Mouse (Mus musculus) Patski (cell line): Measurements from ENCODE around the gene Banf1. TPM values are rescaled to one million over a fixed set of nuclear protein-coding genes. Genes with fewer than 3 reads are reported as not detected.
"Not testable (repeated sequence)": the region's sequence is repeated elsewhere in the genome, so short reads cannot be mapped to it uniquely, and the experiment has no call there.

ENCODE experiments used
- ATAC-seq: fragments of 100-300 bp; one replicate; pipeline ENCODE4 v1.8.0; 2021
- CTCF ChIA-PET: fragments of 350-600 bp; sonication (Branson Sonifier 250); formaldehyde crosslinking; loops from one replicate; lab custom pipeline; 2022; ENCODE audit warnings: inconsistent platforms; lab: Charles Lee
- POLR2A ChIA-PET: fragments of 350-600 bp; sonication (Branson Sonifier 250); formaldehyde crosslinking; loops from one replicate; lab custom pipeline; 2022; ENCODE audit warnings: antibody characterized with exemption, inconsistent platforms; lab: Charles Lee
- DNase-seq: peaks from one replicate; pipeline ENCODE4 v3.0.0-alpha.2; 2011; ENCODE audit warnings: low read depth, low spot score
- H3K27me3 ChIP-seq: fragments of 371-371 bp; one replicate; pipeline ENCODE4 v1.5.1; 2021
- CTCF ChIP-seq: fragments of 100-300 bp; IDR thresholded peaks from one replicate; pipeline ENCODE4 v1.5.1; 2021
- in situ Hi-C: fragments of 300-500 bp; cut with MboI; formaldehyde crosslinking; loops from 3 replicates; pipeline ENCODE4 v1.11.1; 2018; ENCODE audit warnings: low pct_unique_long_range_greater_than_20kb, mixed read lengths
- polyA plus RNA-seq: library from polyadenylated mRNA; unstranded; gene quantifications from one replicate; pipeline ENCODE4 v1.2.3, GENCODE M21; 2021

Banf1 gene
- 211 TPM for polyA plus RNA-seq

GRCm38 (mm10) chr19:5367053-5367359 lies at the start of gene Banf1:
Gene Banf1 (minus strand): TSS chr19:5367168.
- DNase-seq (no peak), ATAC-seq (no peak)
- ChIA-PET CTCF (interaction anchor here (1.0 to 1.5 kb wide), 2 partner anchors 29 to 63 kb away, joined by 4 read pairs; no protein-coding TSS in a partner anchor), POLR2A (interaction anchor here (0.8 to 2.5 kb wide), 8 partner anchors 16 to 66 kb away, joined by 3 to 10 read pairs (median 4); partner anchors contain the start of genes AI837181 and Drap1)
- in situ Hi-C loops: no loop called here
- no peak for TF ChIP-seq CTCF
- no peaks in the 10 kb centered on the region for H3K27me3 ChIP-seq

- ChIA-PET CTCF (no interaction called here), POLR2A (no interaction called here)
- no peak for DNase-seq
- in situ Hi-C loops: no loop called here
- no peaks in the 10 kb centered on the region for H3K27me3 ChIP-seq
- ATAC-seq: no peak
- no peak for TF ChIP-seq CTCF
Measured at GRCm38 (mm10) chr19:5414534-5414957, 47.6 kb upstream of the Banf1 start.

- TF ChIP-seq CTCF: no peak
- POLR2A ChIA-PET: no interaction called here
Measured at GRCm38 (mm10) chr19:5413840-5414239, 46.9 kb upstream of the Banf1 start.

GRCm38 (mm10) chr19:5411961-5412360 lies 45.0 kb upstream of the Banf1 start:
- ATAC-seq (no peak), DNase-seq (no peak)
- ChIA-PET CTCF (no interaction called here), POLR2A (interaction anchor here (1.2 kb wide), 1 partner anchor 13 kb away, joined by 4 read pairs; the partner anchor contains the start of genes AI837181 and Drap1)
- TF ChIP-seq CTCF: no peak
- in situ Hi-C loops: no loop called here
- H3K27me3 ChIP-seq: no peaks in the 10 kb centered on the region

More at GRCm38 (mm10) chr19:5413840-5414239, 46.9 kb upstream of the Banf1 start:
- CTCF ChIA-PET: no interaction called here
- no peaks in the 10 kb centered on the region for H3K27me3 ChIP-seq
- ATAC-seq (no peak), DNase-seq (no peak)
- in situ Hi-C loops: no loop called here

GRCm38 (mm10) chr19:5410641-5411040 lies 43.7 kb upstream of the Banf1 start:
- no peak for ATAC-seq
- in situ Hi-C loops: no loop called here
- CTCF ChIA-PET: interaction anchor here (0.9 to 1.4 kb wide), 2 partner anchors 9 to 10 kb away, joined by 3 to 4 read pairs; partner anchors contain the start of gene Tsga10ip
- no peaks in the 10 kb centered on the region for H3K27me3 ChIP-seq
- POLR2A ChIA-PET: no interaction called here
- DNase-seq: no peak
- no peak for TF ChIP-seq CTCF

GRCm38 (mm10) chr19:5409068-5409467 lies 42.1 kb upstream of the Banf1 start:
- in situ Hi-C loops: no loop called here
- no peak for TF ChIP-seq CTCF
- no peaks in the 10 kb centered on the region for H3K27me3 ChIP-seq
- ChIA-PET CTCF (interaction anchor here (0.8 to 1.0 kb wide), 2 partner anchors 10 to 20 kb away, joined by 3 to 4 read pairs; no protein-coding TSS in a partner anchor), POLR2A (interaction anchor here (0.8 to 1.1 kb wide), 3 partner anchors 13 to 17 kb away, joined by 3 to 4 read pairs (median 3); no protein-coding TSS in a partner anchor)
- DNase-seq: no peak
- no peak for ATAC-seq

- DNase-seq: no peak
- CTCF ChIA-PET: interaction anchor here (0.8 to 1.8 kb wide), 3 partner anchors 11 to 21 kb away, joined by 3 to 6 read pairs (median 4); no protein-coding TSS in a partner anchor
- no peak for ATAC-seq
- no peaks in the 10 kb centered on the region for H3K27me3 ChIP-seq
- POLR2A ChIA-PET: interaction anchor here (1.1 kb wide), 2 partner anchors 16 to 17 kb away, joined by 3 to 4 read pairs; no protein-coding TSS in a partner anchor
- in situ Hi-C loops: no loop called here
- no peak for TF ChIP-seq CTCF
Measured at GRCm38 (mm10) chr19:5408057-5409001, 41.4 kb upstream of the Banf1 start.

GRCm38 (mm10) chr19:5407133-5407532 lies 40.2 kb upstream of the Banf1 start:
- DNase-seq (no peak), ATAC-seq (no peak)
- H3K27me3 ChIP-seq: no peaks in the 10 kb centered on the region
- ChIA-PET POLR2A (no interaction called here), CTCF (interaction anchor here (0.8 to 1.8 kb wide), 4 partner anchors 11 to 24 kb away, joined by 3 to 6 read pairs (median 4); no protein-coding TSS in a partner anchor)
- TF ChIP-seq CTCF: peak; percentile 66
- in situ Hi-C loops: no loop called here

- CTCF ChIA-PET: interaction anchor here (0.8 to 1.8 kb wide), 4 partner anchors 11 to 25 kb away, joined by 3 to 6 read pairs (median 4); no protein-coding TSS in a partner anchor
- in situ Hi-C loops, POLR2A ChIA-PET, H3K27me3 ChIP-seq, ATAC-seq, DNase-seq: not testable (repeated sequence)
Measured at GRCm38 (mm10) chr19:5406531-5407126, 39.7 kb upstream of the Banf1 start.

GRCm38 (mm10) chr19:5405924-5406323 lies 39.0 kb upstream of the Banf1 start:
- ChIA-PET CTCF (no interaction called here), POLR2A (interaction anchor here (0.8 kb wide), 1 partner anchor 19 kb away, joined by 4 read pairs; the partner anchor contains the start of genes AI837181 and Drap1)
- no peaks in the 10 kb centered on the region for H3K27me3 ChIP-seq
- DNase-seq (no peak), ATAC-seq (no peak)
- in situ Hi-C loops: no loop called here
- TF ChIP-seq CTCF: no peak
